Mouse (Mus musculus) NIH3T3 (cell line): Measurements from ENCODE around the gene Unc93a2.
A peak's percentile ranks its signal among the peaks of the same experiment; 100 is the strongest.
"Not testable (repeated sequence)": the region's sequence is repeated elsewhere in the genome, so short reads cannot be mapped to it uniquely, and the experiment has no call there.

Experiments used
- DNase-seq: peaks from one replicate; pipeline ENCODE4 v3.0.0-alpha.2; 2012; ENCODE audit warnings: low read depth

The Unc93a2 gene

GRCm38 (mm10) chr17:7385364-7385763 is at the start of gene Unc93a2:
Gene Unc93a2, minus strand, starts transcription at chr17:7385464.
- DNase-seq = peak; percentile 13

- not testable (repeated sequence) for DNase-seq
Measured at GRCm38 (mm10) chr17:7434121-7434520, 48.9 kb upstream of the Unc93a2 start.

- DNase-seq = not testable (repeated sequence)
Measured at GRCm38 (mm10) chr17:7430210-7430631, 45.0 kb upstream of the Unc93a2 start.

- not testable (repeated sequence) for DNase-seq
Measured at GRCm38 (mm10) chr17:7420191-7420973, 35.1 kb upstream of the Unc93a2 start.

GRCm38 (mm10) chr17:7414601-7415310 is 29.5 kb upstream of the Unc93a2 start:
- DNase-seq = not testable (repeated sequence)

GRCm38 (mm10) chr17:7413336-7413735 is 28.1 kb upstream of the Unc93a2 start:
- DNase-seq = not testable (repeated sequence)

- not testable (repeated sequence) for DNase-seq
Measured at GRCm38 (mm10) chr17:7399770-7400169, 14.5 kb upstream of the Unc93a2 start.

- not testable (repeated sequence) for DNase-seq
Measured at GRCm38 (mm10) chr17:7398198-7398847, 13.1 kb upstream of the Unc93a2 start.

GRCm38 (mm10) chr17:7397079-7397478 is 11.8 kb upstream of the Unc93a2 start:
- not testable (repeated sequence) for DNase-seq

- DNase-seq = not testable (repeated sequence)
Measured at GRCm38 (mm10) chr17:7396288-7396687, 11.0 kb upstream of the Unc93a2 start.

- not testable (repeated sequence) for DNase-seq
Measured at GRCm38 (mm10) chr17:7395671-7396070, 10.4 kb upstream of the Unc93a2 start.

GRCm38 (mm10) chr17:7395116-7395515 is 9.9 kb upstream of the Unc93a2 start:
- not testable (repeated sequence) for DNase-seq

GRCm38 (mm10) chr17:7389898-7390297 is 4.6 kb upstream of the Unc93a2 start:
- DNase-seq = not testable (repeated sequence)

GRCm38 (mm10) chr17:7388958-7389356 is 3.7 kb upstream of the Unc93a2 start:
- not testable (repeated sequence) for DNase-seq

- not testable (repeated sequence) for DNase-seq
Measured at GRCm38 (mm10) chr17:7388341-7388957, 3.2 kb upstream of the Unc93a2 start.

GRCm38 (mm10) chr17:7386016-7386415 is 752 bp upstream of the Unc93a2 start:
- peak; percentile 13 for DNase-seq

GRCm38 (mm10) chr17:7383167-7384143 is 1.8 kb downstream of the Unc93a2 start:
- not testable (repeated sequence) for DNase-seq

- DNase-seq = not testable (repeated sequence)
Measured at GRCm38 (mm10) chr17:7382711-7383110, 2.6 kb downstream of the Unc93a2 start.

GRCm38 (mm10) chr17:7377907-7378306 is 7.4 kb downstream of the Unc93a2 start:
- not testable (repeated sequence) for DNase-seq

- not testable (repeated sequence) for DNase-seq
Measured at GRCm38 (mm10) chr17:7376951-7377700, 8.1 kb downstream of the Unc93a2 start.
